Mouse (Mus musculus): ENCODE measurements at regions not wholly inside any gene's neighbourhood (a gene's known extent, or its start where the extent isn't known, plus 50 kb on each side); places are given as distances from the start of the nearest gene placed in this dataset.
A peak's percentile ranks its signal among the peaks of the same experiment; 100 is the strongest.

DNA sequence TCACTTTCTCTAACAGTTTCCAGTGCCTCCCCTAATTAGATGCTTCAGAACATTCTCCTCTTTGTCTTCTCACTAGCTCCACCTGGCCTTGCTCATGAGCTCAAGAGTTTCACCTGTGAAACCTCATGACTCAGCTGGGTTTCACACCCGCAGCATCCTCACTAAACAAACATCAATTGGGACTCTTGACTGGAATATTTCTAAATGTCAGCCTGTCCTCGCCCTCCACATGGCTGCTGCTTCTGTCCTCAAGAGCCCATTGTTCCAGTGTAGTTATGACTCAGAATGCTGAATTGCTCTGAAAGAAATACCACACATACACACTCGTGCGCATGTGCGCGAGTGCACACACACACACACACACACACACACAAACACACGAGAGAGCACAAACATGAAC is 407.2 kb downstream of the Prss52 start:
- DNase-seq (ENCODE audit: low spot score in 2 of 2): no peak

DNA sequence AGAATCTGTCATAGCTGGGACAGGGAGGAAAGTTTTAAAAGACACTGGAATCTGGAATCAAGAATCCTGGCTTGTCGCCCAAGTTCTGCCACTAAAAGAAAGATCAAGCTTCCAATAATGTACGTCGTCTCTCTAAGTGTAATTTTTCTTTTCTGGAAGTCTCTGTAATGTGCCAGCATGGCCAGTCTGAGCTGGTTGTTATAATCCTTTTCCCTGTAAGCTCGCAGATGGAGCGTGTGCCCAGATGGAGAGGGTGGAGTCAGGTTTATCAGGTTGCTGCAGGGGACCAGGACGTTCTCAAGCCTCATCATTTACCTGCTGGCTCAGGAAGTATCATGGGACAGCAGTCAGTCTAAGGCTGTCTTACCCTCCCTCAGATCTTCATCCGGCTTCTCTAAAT is 408.6 kb downstream of the Prss52 start:
- DNase-seq (ENCODE audit: low spot score in 2 of 2): no peak

DNA sequence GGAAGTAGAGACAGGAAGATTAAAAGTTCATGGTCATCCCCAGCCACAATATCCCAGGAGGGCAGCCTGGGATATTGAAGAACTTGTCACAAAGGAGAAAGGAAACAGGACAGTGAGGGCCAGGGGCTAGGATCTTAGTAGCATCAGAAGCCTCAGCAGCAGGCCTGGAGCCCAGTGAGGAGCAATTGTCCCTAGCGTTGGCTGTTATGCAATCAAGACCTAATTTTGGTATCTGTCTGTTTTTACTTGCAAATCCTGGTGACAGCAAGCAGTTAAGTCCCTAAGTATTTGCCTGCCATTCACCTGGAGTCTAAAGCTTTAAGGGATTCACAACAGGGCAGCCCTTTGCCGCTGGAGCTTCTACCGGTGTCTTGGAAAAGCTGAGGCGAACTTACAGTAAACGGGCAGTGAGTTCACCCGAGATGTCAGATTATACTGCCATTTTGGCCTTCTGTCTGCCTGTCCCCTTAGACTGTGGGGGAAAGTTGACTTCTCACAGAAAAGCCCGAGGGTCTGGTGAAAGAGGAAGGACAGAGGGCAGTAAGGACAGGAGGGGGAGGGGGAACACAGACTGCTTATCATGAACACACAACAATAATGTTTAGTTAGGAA is 413.6 kb downstream of the Prss52 start:
- no peak for DNase-seq (ENCODE audit: low spot score in 2 of 2)

DNA sequence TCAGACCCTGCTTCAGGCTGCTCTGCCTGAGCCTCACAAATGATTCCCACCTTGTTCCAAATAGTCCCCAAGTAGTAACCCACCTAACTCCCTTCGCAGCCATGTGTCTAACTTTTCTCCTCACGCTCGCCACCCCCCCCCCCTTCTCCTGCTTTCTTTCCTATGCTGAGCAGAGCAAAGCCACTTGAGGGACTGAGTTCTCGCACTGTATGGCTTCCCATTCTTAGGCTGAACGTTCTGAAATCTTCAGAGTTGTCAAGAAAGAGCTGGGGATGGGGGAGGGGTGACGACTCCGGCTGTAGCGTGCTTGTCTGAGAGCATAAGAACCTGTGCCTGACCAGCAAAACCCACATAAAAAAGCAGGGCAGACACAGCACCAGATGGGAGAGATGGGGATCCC is 420.6 kb downstream of the Prss52 start:
- DNase-seq (ENCODE audit: low spot score in 2 of 2): no peak

DNA sequence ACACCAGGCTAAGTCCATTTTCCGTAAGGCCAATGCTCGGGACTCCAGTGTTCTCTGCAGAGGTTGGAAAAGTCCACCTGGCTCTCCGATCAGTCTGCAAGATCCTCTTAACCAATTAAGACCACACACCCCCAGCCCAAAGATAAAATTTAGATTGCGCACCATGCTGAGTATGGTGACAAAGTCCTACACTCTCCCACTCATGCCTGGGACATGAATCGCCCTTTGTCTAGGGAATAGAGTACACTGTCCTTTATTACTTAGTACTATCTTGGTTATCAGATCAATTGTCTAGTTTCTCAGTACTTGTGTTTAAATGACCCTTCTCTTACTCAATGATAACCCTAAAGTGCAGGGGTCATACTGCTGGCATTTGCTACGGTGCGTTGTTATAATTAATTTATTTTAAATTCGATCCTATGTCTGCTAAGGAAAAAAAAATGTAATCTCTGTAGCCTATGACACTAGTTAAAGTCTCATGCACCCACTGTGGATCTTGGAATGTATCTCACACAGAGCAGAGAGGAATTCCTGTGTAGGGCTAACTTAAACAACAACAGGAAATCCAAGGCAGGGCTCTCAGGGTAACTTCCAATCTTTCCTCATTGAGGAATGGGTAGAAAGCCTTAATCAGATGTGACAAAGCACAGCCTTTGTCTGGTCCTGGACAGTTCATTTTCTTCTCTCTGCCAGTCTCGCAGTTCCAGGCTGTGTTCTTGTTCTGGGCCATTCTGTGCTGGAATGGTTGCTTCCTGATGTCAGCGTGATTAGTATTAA is 421.4 kb downstream of the Prss52 start:
- DNase-seq (ENCODE audit: low spot score in 2 of 2): no peak

DNA sequence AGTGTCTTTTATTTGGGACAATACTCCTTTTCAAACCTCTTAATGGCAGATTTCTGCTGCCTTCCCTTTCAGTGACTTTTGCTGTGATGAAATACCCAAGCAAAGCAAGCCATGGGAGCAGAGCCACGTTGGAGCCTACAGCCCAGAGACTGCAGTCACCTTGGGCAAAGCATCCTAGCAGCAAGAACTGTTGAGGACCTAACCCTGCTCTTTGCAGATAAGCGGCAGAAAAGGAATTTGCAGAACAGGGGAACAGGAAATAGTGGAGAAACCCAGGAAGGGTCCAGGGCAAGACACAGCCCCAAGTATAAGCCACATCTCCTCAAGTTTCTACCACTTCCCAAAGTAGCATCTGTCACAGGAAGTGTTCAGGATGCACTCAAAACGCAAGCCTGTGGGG is 426.5 kb downstream of the Prss52 start:
- no peak for DNase-seq (ENCODE audit: low spot score in 2 of 2)

DNA sequence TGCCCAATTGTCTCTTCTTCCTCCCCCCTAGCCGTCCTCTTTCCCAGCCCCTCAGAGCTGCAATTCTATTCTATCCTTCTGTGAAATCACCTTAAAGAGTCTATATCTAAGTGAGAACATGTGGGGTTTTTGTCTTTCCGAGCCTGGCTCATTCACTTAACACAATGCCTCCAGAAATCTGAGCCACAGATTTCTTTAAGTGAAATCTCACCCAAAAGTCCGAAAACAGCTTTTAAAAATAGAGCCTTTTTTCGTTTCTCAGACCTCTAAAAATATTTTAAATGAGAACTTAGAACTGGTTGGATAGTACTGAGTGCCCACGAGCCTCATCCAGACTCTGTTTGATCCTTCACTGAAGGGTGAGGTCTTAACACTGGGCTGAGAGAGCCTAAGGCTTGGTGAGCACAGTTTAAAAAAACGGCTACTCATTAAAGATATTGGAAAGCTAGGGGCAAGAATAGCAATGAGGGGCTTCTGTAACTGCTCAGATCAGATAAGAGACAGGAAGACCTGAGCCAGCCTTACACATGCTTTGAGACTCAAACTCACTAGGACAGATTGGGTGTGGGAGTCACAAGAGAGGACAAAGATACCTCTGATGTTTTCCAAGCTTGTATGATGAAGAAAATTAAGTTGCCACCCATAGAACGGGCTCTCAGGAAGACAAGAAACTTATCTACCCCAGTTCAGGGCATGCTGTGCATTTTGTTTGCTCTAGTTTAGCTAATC is 427.3 kb downstream of the Prss52 start:
- no peak for DNase-seq (ENCODE audit: low spot score in 2 of 2)

DNA sequence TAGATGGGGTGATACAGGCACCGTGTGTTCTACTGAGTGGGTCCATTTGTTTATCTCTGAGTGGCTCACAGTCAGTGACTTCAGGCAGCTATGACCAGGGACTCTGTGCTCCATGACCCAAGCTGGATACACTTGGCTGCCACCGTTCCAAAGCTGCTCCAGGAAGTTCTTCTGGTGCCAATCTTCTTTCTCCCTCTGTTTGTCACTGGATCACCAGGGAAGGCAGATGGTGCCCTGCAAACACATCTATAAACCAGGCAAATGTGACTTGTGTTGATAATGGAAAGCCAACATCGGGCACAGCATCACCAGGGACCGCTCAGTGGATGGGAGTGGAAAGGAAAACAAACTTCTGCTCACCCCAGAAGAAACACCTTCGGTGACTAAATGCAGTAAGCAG is 428.3 kb downstream of the Prss52 start:
- no peak for DNase-seq (ENCODE audit: low spot score in 2 of 2)

DNA sequence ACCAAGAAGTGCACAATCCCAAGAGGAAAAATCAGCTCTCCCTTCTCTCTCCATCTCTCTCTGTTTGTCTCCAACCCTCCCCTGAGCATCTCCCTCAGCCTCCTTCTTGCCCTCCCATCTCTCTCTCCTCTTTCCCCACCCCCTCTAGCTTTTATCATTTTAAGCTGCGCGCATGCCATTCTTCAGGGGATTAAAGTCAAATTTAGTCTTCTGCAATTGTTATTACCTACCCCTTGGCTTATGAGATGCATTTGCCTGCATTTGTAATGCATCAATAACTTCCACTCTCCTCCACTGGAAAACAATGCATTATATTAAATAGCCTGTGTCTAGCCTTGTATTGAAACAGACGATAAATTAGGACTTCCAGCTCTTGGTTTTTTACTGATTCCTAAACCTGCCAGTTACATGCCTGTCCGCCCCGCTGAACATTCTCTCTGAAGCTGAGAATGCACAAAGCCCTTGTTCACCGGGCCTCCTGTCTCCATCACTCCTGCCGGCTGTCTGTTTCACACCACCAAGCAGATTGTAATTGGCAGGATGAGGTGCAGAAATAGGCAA is 429.6 kb downstream of the Prss52 start:
- no peak for DNase-seq (ENCODE audit: low spot score in 2 of 2)

DNA sequence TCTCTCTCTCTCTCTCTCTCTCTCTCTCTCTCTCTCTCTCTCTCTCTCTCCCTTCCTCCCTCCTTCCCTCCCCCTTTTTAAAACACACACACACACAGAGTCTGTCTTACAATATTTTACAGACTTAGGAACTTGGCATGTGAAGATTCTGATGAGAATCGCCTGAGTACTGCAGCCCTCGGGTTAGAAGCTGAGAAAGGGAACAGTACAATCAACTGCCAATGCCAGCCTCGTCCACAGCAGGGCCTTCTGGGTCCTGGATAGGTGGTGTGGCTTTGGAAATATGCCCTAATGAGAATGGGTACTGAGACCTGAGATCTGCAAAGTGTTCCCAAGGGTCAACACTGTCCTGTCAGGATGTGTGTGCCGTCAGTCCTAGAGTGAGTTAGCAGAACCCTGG is 430.1 kb downstream of the Prss52 start:
- DNase-seq (ENCODE audit: low spot score in 2 of 2): no peak

DNA sequence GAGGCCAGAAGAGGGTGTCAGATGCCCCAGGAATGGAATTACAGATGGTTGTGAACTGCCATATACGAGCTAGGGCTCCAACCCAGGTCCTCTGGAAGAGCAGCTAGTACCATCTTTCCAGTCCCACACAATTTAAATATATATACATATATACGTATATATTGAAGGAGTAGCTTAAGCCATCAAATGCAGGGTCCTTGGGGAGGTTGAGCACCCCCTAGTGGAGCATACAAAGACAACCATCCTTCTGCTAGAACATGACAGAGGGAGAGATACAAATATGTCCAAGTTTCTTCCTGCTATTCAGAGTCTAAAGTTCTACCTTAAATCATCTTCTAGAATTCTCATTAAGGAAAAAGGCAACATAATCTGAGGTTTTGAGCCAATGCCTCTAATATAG is 435.4 kb downstream of the Prss52 start:
- DNase-seq (ENCODE audit: low spot score in 2 of 2): no peak

DNA sequence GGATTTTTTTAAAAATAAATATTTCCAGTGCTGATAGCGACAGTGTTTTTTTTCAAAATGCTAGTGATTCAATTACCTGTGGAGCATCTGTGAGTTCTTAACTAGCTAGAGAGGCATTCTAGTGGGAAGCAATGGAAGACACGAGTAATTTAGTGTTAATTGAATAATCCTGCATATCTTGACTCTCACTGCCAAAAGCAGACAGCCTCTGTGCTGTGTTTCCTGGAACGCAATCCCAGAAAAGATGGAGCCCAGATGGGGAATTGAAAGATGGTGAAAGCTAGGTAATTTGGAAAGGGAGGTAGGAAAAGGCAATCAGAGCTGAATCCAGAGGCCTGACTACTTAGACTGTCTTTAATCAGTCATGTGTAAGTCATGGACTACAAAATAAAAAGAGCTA is 441.0 kb downstream of the Prss52 start:
- DNase-seq (ENCODE audit: low spot score in 2 of 2): no peak

DNA sequence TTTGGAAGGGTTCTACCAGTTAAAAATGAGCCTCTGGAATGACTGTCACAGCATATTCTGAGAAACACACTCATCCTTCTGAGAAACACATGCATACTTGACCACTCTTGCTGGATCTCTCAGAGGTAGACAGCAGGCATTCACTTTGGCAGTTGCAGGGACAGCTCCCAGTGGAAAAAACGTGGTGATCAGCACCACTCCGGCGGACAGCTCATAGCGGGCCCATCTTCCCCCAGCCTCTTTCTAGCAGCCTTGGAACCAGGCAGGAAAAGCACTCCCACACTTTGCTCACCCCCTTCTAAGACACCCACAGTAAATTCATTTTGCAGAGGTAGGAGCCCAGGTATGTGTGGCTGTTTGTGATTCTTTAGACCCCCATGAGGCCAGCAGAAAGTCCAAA is 442.7 kb downstream of the Prss52 start:
- peak; percentile 32 to 45 for DNase-seq (ENCODE audit: low spot score in 2 of 2)

DNA sequence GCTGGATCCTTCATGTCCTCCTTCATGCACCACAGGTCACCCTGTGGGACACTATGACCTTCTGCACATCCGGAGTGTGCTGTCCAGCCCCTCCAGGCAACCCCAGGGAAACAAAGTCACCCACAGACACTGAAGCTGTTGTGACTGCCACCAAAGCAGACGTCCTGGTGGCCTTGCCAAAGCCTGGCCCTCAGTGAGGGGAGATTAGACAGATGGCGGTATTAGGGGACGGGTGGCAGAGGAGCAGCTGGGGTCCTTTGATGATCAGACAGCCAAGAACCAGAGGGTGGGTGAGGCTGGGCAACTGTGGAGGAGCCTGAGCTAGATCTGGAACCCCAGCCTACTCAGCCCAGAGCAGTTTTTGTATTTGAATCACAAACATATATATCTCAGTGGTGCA is 448.9 kb downstream of the Prss52 start:
- DNase-seq (ENCODE audit: low spot score in 2 of 2): no peak

DNA sequence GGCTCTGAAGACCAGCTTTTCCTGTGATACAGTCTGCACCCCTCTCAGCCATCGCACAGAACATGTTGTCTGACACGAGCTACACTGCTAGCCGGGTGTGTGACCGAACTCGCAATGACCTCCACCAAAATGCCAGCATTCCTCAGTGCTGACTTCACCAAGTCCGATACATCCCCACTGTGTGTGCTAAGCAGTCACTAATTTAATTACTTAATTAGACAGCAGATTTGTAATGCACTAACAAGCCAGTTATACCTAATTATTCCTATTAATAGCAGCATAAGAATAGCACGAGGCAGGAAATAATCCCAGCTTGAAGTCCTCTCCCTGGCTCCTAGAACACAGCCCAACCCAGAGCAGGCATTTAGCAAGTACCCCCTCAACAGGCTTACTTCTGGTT is 452.0 kb downstream of the Prss52 start:
- DNase-seq (ENCODE audit: low spot score in 2 of 2): no peak

DNA sequence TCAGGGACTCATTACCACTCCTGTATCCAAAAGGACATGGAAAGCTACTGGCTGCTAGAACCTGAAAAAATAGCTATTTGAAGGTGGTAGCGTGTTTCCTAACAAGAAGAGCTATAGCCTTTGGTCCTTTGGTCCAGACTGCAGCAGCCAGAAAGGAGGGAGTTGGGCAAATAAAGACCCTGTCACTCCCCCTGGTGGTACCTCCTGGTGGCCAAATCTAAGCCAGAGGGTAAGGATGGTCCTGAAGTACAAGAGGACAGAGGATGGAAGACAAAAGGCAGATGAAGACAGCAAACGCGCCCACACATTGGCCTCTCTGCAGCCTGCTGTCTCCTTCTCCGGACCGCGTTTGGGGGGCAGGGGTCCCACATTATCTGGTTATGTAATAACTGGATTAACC is 453.4 kb downstream of the Prss52 start:
- DNase-seq (ENCODE audit: low spot score in 2 of 2): no peak

DNA sequence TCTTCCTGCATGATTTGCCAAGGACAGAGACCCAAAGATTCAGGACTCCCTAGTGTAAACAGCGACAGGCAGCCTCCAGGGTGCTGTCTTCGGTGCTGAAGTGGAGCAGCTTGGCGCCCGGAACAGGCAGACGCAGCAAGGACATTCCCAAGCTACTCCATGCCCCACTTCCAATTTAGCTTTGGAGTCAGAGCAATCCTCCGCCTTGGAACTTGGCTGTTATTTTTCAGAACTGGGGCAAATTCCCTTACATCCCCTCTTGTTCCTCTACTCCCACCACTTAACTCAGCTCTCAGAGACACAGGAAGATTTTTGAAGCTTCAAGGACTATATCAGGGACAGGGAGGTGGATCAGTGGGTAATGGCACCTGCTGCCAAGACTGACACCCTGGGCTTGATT is 464.6 kb downstream of the Prss52 start:
- no peak for DNase-seq (ENCODE audit: low spot score in 2 of 2)

DNA sequence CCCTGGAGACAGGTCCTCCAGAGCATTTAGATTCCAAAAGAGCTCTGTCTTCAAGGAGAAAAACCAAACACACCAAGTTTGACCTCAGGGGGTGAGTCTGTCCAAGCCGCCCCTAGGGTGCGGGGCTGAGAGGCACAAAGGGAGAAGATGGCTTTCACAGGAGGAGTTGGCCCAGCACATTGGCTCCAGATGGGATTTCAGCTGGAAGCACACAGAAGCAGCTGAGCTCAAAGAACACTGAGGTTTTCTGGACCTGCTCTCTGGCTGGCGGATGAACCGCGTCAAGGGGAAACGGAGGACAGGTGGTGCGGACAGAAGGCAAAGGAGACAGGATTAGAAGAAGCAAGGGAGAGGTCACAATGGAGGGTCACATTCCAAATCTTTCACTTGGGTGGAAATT is 466.9 kb downstream of the Prss52 start:
- DNase-seq (ENCODE audit: low spot score in 2 of 2): no peak

DNA sequence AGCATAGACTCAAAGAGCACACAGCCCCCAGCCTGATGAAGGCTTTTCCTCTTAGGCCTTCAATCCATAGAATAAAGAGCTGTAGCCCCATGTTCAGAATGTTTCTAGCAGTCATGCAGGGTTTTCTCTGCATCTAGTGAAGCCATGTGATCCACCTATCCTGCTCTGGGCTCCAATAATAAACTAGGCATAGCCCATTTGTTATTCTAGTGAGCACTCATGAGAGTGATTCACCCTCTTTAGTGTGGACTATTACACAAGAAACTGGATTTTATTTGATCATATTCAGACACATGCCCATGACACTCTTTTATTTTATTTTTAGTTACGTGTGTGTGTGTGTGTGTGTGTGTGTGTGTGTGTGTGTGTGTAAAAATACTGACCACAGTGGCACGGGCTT is 468.7 kb downstream of the Prss52 start:
- no peak for DNase-seq (ENCODE audit: low spot score in 2 of 2)

DNA sequence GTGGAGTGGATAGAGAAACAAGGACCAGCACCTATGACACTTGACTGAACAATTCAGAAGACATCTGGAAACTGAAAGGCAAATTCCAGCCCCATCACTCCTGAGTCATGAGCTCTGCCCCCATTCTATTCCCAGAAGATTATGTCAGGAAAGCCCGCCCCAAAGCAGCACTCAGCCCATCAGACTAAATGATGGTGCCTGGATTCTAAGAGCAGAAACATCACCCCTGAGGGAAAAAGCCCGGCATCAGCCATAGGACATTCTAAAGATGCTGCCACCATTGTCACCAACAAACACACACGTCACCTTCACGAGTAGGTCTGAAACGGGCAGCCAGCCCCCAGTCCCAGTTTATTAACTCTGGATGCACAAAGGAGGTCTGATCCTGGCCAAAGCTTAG is 469.7 kb downstream of the Prss52 start:
- DNase-seq (ENCODE audit: low spot score in 2 of 2): no peak

DNA sequence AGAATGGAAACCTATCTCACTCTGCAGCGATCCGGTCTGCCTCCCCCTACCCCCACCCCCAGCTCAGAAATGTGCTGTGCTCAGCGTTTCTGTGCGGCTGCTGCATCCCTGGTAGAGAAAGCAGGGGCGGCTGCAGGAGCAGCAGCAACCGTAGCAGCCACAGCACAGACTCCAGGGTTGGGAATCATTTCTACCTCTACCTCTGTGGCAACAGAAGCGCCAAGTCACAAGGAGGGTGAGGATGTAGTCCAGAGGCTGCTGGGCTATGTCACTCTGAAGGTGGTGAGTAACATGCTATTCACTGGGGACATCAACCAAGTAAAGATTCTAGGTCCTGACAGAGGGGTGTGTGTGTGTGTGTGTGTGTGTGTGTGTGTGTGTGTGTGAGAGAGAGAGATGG is 470.2 kb downstream of the Prss52 start:
- no peak for DNase-seq (ENCODE audit: low spot score in 2 of 2)

DNA sequence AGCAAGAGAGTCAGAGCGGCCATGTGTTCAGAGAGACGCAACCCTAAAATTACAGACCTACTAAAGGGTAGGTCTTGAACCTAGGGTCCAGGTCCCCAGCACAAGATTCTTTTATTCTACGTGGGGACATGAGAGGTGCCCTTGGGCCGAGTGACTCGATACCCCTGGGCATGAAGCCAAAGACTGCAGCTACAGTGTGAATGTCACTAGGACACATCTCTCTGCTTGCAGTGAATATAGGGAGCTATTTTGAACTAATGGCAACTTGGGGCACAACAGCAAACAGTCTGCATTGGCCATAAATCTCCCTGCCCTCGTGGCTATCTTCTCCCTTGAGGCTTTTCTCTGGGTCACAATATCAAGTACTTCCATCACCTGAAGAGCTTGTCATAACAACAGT is 470.7 kb downstream of the Prss52 start:
- no peak for DNase-seq (ENCODE audit: low spot score in 2 of 2)
